Mouse (Mus musculus): Measurements from ENCODE around the gene Nfic. TPM values are rescaled to one million over a fixed set of nuclear protein-coding genes. Genes with fewer than 3 reads are reported as not detected.

The Nfic gene
- polyA plus RNA-seq, 1 experiment from 2014 or later = 29.2 TPM

DNA sequence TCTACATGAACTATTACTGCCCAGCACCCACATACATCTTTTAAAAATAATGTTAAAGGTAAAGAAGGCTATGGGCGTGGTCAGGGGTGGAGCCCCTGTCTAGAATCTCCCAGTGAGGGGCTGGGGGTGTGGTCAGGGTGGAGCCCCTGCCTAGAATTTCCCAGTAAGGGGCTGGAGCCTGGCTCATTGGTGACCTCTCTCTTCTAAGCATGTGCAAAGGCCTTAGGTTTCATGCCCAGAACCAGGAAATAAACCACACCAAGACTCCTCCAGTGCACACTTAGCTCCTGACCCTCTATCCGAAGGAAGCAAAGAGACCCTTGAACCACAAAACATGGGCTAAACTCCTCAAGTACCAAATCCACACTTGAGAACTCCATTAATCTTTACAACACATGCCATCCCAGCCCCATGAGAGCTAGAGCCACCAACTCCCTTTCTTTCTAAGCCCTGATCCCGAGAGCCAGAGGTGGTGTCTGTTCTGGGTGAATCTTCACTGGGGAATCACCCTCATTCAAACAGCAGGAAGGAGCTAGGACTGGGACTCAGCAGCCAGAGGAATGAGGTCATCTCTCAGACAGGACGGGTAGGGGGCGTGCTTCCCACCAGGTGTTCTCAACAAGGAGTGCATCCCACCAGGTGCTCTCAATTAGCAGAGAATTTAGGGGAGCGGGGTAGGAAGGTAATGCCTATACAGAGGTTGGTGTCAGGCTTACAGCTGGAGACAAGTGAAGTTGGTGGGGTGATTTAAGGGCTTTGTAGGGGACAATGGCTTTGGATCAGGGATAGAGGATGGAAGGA lies 78.7 kb downstream of the Nfic start:
- peaks cover 31% of the 10 kb centered on the region for H3K36me3 ChIP-seq (ENCODE audit: control insufficient read depth, insufficient read depth)
- no peak for ATAC-seq
- peaks cover 11% of the 10 kb centered on the region for H3K4me1 ChIP-seq (replicated peaks; ENCODE audit: control insufficient read depth, insufficient read depth, low read length)
- no peaks in the 10 kb centered on the region for H3K27me3 ChIP-seq (replicated peaks; ENCODE audit: control insufficient read depth, insufficient read depth, low read length)
- peak; percentile 31; the same call in 1 of the 2 replicates for TF ChIP-seq CTCF (IDR thresholded peaks at IDR 0.05; ENCODE audit: low read depth)
- H3K4me3 ChIP-seq (ENCODE audit: low read depth, low read length) = peak overlapping the region; percentile 86
- H3K9ac ChIP-seq (ENCODE audit: low read depth, low read length) = 0 out of 2 replicates have a peak overlapping the region, but pooled peaks have one; percentile 91
- no peaks in the 10 kb centered on the region for H3K9me3 ChIP-seq (ENCODE audit: control insufficient read depth)
- H3K27ac ChIP-seq (ENCODE audit: low read depth, low read length) = no peak overlapping the region; the same call in 1 of the 2 replicates
- peak overlapping the region; percentile 93 for H3K4me2 ChIP-seq (replicated peaks; ENCODE audit: low read depth)
- WGBS = 17% methylated on average over 6 of the region's 6 CpGs

DNA sequence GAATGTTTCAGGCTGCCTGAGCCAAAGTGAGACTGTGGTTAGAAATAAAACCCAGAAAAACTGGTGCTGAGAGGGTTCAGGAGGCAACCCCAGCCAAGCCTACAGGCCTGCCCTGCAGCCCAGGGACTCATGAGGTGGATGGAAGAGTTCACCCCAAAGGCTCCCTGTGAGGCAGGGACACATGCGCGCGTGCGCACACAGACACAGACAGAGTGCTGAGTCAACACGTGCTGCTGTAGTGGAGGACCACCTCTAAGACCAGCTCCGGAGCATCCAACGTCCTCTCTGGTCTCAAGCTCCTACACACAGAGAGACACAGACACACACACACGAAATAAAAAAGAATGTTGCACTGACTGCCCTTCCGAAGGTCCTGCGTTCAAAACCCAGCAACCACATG lies 80.1 kb downstream of the Nfic start:
- Histone ChIP-seq H3K27me3 (replicated peaks; ENCODE audit: control insufficient read depth, insufficient read depth, low read length) (no peaks in the 10 kb centered on the region), H3K27ac (ENCODE audit: low read depth, low read length) (no peak overlapping the region), H3K4me3 (ENCODE audit: low read depth, low read length) (no peak overlapping the region), H3K9ac (ENCODE audit: low read depth, low read length) (no peak overlapping the region), H3K4me2 (replicated peaks; ENCODE audit: low read depth) (no peak overlapping the region), H3K4me1 (replicated peaks; ENCODE audit: control insufficient read depth, insufficient read depth, low read length) (peaks cover 11% of the 10 kb centered on the region), H3K36me3 (ENCODE audit: control insufficient read depth, insufficient read depth) (peaks cover 46% of the 10 kb centered on the region), H3K9me3 (ENCODE audit: control insufficient read depth) (no peaks in the 10 kb centered on the region)
- 90% methylated on average over 10 of the region's 10 CpGs for WGBS
- no peak for TF ChIP-seq CTCF (IDR thresholded peaks at IDR 0.05; ENCODE audit: low read depth)
- ATAC-seq = no peak

- peaks cover 32% of the 10 kb centered on the region for H3K4me1 ChIP-seq (replicated peaks; ENCODE audit: control insufficient read depth, insufficient read depth, low read length)
- TF ChIP-seq CTCF (IDR thresholded peaks at IDR 0.05; ENCODE audit: low read depth) = no peak
- 89% methylated on average over 6 of the region's 6 CpGs for WGBS
- H3K9me3 ChIP-seq (ENCODE audit: control insufficient read depth) = no peaks in the 10 kb centered on the region
- no peak overlapping the region for H3K27ac ChIP-seq (ENCODE audit: low read depth, low read length)
- H3K4me3 ChIP-seq (ENCODE audit: low read depth, low read length) = no peak overlapping the region
- no peak overlapping the region for H3K9ac ChIP-seq (ENCODE audit: low read depth, low read length)
- no peak overlapping the region for H3K4me2 ChIP-seq (replicated peaks; ENCODE audit: low read depth)
- no peaks in the 10 kb centered on the region for H3K27me3 ChIP-seq (replicated peaks; ENCODE audit: control insufficient read depth, insufficient read depth, low read length)
- H3K36me3 ChIP-seq (ENCODE audit: control insufficient read depth, insufficient read depth) = peaks cover 67% of the 10 kb centered on the region
- ATAC-seq = no peak
Measured at GRCm38 (mm10) chr10:81367207-81367495, 88.3 kb downstream of the Nfic start.

- Histone ChIP-seq H3K27me3 (replicated peaks; ENCODE audit: control insufficient read depth, insufficient read depth, low read length) (no peaks in the 10 kb centered on the region), H3K27ac (ENCODE audit: low read depth, low read length) (peak overlapping the region; percentile 47; the same call in 1 of the 2 replicates), H3K4me3 (ENCODE audit: low read depth, low read length) (no peak overlapping the region), H3K36me3 (ENCODE audit: control insufficient read depth, insufficient read depth) (peaks cover 70% of the 10 kb centered on the region), H3K9me3 (ENCODE audit: control insufficient read depth) (no peaks in the 10 kb centered on the region), H3K9ac (ENCODE audit: low read depth, low read length) (no peak overlapping the region), H3K4me2 (replicated peaks; ENCODE audit: low read depth) (no peak overlapping the region), H3K4me1 (replicated peaks; ENCODE audit: control insufficient read depth, insufficient read depth, low read length) (peaks cover 34% of the 10 kb centered on the region)
- no peak for TF ChIP-seq CTCF (IDR thresholded peaks at IDR 0.05; ENCODE audit: low read depth)
- peak; percentile 9 for ATAC-seq
- WGBS = 55% methylated on average over 6 of the region's 6 CpGs
Measured at GRCm38 (mm10) chr10:81366477-81367206, 88.8 kb downstream of the Nfic start.

DNA sequence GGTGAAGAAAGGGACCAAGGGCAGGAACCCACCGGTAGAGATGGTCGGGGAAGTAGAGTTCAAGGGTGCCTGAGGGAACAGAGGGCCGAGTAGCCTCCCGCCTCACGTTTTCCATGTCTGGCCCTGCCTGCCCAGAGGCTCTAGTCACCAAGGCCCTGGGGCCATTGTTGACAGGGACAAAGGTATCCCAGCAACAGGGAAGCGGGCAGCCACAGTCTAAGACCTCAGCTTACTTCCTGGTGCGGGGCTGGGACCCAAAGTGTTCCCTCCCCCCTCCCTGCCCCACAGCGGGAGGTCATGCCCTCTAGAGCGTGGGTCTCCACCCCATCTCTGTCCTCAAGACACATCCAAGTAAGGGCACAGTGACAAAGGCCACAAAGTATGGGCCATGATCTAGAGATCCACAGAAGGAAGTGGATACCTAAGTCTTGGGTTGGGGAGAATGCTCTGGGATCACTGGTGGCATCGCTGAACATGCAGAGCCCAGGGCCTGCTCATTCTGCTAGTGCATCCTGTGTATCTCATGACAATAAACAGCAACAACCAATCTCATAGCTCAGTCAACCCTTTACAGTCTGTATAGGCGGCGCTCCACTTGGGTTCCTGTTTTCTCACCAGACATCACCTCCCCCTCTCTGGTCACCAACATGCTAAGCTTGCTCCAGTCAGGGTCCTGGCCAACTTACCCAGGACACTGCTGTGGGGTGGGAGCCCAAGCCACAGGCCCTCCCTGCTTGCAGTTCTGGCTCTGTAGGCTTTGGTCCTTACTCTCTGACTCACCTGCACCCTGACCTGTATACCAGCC lies 89.6 kb downstream of the Nfic start, which contains the start of gene 4930404N11Rik:
TSS of gene 4930404N11Rik (minus strand) at position 145 of the 805 bp plus-strand sequence.
- ATAC-seq = peak; percentile 12; the same call in 1 of the 2 replicates
- 31% methylated on average over 12 of the region's 12 CpGs for WGBS
- peaks cover 34% of the 10 kb centered on the region for H3K4me1 ChIP-seq (replicated peaks; ENCODE audit: control insufficient read depth, insufficient read depth, low read length)

More for the DNA sequence above, 89.6 kb downstream of the Nfic start, which contains the start of gene 4930404N11Rik:
- peaks cover 66% of the 10 kb centered on the region for H3K36me3 ChIP-seq (ENCODE audit: control insufficient read depth, insufficient read depth)
- no peak for TF ChIP-seq CTCF (IDR thresholded peaks at IDR 0.05; ENCODE audit: low read depth)
- H3K27me3 ChIP-seq (replicated peaks; ENCODE audit: control insufficient read depth, insufficient read depth, low read length) = no peaks in the 10 kb centered on the region
- H3K9ac ChIP-seq (ENCODE audit: low read depth, low read length) = no peak within 1 kb of the TSS
- H3K4me3 ChIP-seq (ENCODE audit: low read depth, low read length) = peak within 1 kb of the TSS; percentile 16; the same call in 1 of the 2 replicates
- peak within 1 kb of the TSS; percentile 47 for H3K27ac ChIP-seq (ENCODE audit: low read depth, low read length)
- no peaks in the 10 kb centered on the region for H3K9me3 ChIP-seq (ENCODE audit: control insufficient read depth)
- H3K4me2 ChIP-seq (replicated peaks; ENCODE audit: low read depth) = peak within 1 kb of the TSS; percentile 57
